Mouse (Mus musculus): Measurements from ENCODE around the gene Hsd3b5. TPM values are rescaled to one million over a fixed set of nuclear protein-coding genes. Genes with fewer than 3 reads are reported as not detected.
A peak's percentile ranks its signal among the peaks of the same experiment; 100 is the strongest.
"Not testable (repeated sequence)": the region's sequence is repeated elsewhere in the genome, so short reads cannot be mapped to it uniquely, and the experiment has no call there.

Gene Hsd3b5
- total RNA-seq (2022), result not detected

GRCm38 (mm10) chr3:98630152-98630551 is at the start of gene Hsd3b5:
Gene Hsd3b5 (minus strand): TSS chr3:98630252.
- no peak for DNase-seq (ENCODE audit: low spot score in 2 of 2)

GRCm38 (mm10) chr3:98635145-98635544 is 5.1 kb upstream of the Hsd3b5 start:
- no peak for DNase-seq (ENCODE audit: low spot score in 2 of 2)

GRCm38 (mm10) chr3:98629633-98630032 is 419 bp downstream of the Hsd3b5 start:
- no peak for DNase-seq (ENCODE audit: low spot score in 2 of 2)

GRCm38 (mm10) chr3:98616786-98617185 is 13.3 kb downstream of the Hsd3b5 start:
- not testable (repeated sequence) for DNase-seq (ENCODE audit: low spot score in 2 of 2)

GRCm38 (mm10) chr3:98616244-98616643 is 13.8 kb downstream of the Hsd3b5 start:
- DNase-seq (ENCODE audit: low spot score in 2 of 2), result not testable (repeated sequence)

GRCm38 (mm10) chr3:98614406-98614927 is 15.6 kb downstream of the Hsd3b5 start:
- not testable (repeated sequence) for DNase-seq (ENCODE audit: low spot score in 2 of 2)

- DNase-seq (ENCODE audit: low spot score in 2 of 2), result no peak
Observed at GRCm38 (mm10) chr3:98613963-98614362, 16.1 kb downstream of the Hsd3b5 start.

- DNase-seq (ENCODE audit: low spot score in 2 of 2), result not testable (repeated sequence)
Observed at GRCm38 (mm10) chr3:98613540-98613939, 16.5 kb downstream of the Hsd3b5 start.

GRCm38 (mm10) chr3:98588707-98589106 is 41.3 kb downstream of the Hsd3b5 start, which contains the start of gene Gm10681:
Gene Gm10681 (minus strand): TSS chr3:98588807.
- DNase-seq (ENCODE audit: low spot score in 2 of 2), result no peak

GRCm38 (mm10) chr3:98587721-98588120 is 42.3 kb downstream of the Hsd3b5 start:
- DNase-seq (ENCODE audit: low spot score in 2 of 2), result no peak

GRCm38 (mm10) chr3:98582622-98583021 is 47.4 kb downstream of the Hsd3b5 start:
- DNase-seq (ENCODE audit: low spot score in 2 of 2), result not testable (repeated sequence)

- DNase-seq (ENCODE audit: low spot score in 2 of 2), result not testable (repeated sequence)
Observed at GRCm38 (mm10) chr3:98582202-98582601, 47.9 kb downstream of the Hsd3b5 start.

- DNase-seq (ENCODE audit: low spot score in 2 of 2), result peak; percentile 37 to 70
Observed at GRCm38 (mm10) chr3:98581024-98581423, 49.0 kb downstream of the Hsd3b5 start.

Other genes with a start within 250 kb of the Hsd3b5 start
- 10 to 100 TPM; 27.1 to 32.6 (median 27.9) TPM for gene Zfp697, start 247.8 kb downstream of the Hsd3b5 start, total RNA-seq (2022)
- not detected for gene Gm4450, start 173.1 kb downstream of the Hsd3b5 start, total RNA-seq (2022)
- gene Hsd3b4, start 119.7 kb downstream of the Hsd3b5 start, total RNA-seq (2022), result not detected
- not detected for gene Gm10681, start 41.4 kb downstream of the Hsd3b5 start, total RNA-seq (2022)
- under 1 TPM in 3 of 4 experiments, not detected in 1; 0.09 to 0.24 (median 0.20) TPM for gene Hsd3b2, start 94.3 kb upstream of the Hsd3b5 start, total RNA-seq (2022)
- gene Hsd3b3, start 132.9 kb upstream of the Hsd3b5 start, total RNA-seq (2022), result not detected
- not detected for gene Hsd3b6, start 184.2 kb upstream of the Hsd3b5 start, total RNA-seq (2022)
- gene Hsd3b1, start 229.5 kb upstream of the Hsd3b5 start, total RNA-seq (2022), result 1 to 10 TPM; 2.6 to 4.4 (median 3.9) TPM

Measured in layer of hippocampus, adult 8-10 months (tissue).